Mouse (Mus musculus): ENCODE measurements at regions not wholly inside any gene's neighbourhood (a gene's known extent, or its start where the extent isn't known, plus 50 kb on each side); places are given as distances from the start of the nearest gene placed in this dataset.

DNA sequence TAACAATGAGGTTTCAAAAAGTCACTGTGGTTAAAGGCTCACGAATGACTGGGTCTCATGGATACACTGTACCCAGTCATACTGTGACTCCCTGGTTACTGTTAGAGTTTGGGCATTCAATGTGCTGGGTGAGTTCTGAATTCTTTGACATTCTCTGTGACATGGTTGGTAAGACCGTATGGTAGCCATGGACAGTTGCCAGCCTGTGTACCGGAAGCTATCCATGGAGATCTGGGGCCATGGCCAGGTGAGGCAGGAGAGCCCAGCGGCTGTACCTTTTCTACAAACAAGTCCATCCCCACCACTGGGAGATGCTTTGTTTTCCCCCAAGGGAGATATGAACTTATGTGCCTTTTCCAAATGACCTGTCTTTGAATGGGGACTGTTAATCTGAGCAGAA is 126.4 kb downstream of the Irx2 start:
- Histone ChIP-seq H3K9me3 (no peaks in the 10 kb centered on the region), H3K4me2 (replicated peaks) (no peak overlapping the region), H3K27me3 (no peaks in the 10 kb centered on the region), H3K4me3 (no peak overlapping the region), H3K27ac (replicated peaks) (no peak overlapping the region), H3K9ac (replicated peaks) (no peak overlapping the region), H3K36me3 (no peaks in the 10 kb centered on the region), H3K4me1 (no peaks in the 10 kb centered on the region)
- 93% methylated on average over 4 of the region's 4 CpGs for WGBS
- ATAC-seq (replicated peaks): no peak

DNA sequence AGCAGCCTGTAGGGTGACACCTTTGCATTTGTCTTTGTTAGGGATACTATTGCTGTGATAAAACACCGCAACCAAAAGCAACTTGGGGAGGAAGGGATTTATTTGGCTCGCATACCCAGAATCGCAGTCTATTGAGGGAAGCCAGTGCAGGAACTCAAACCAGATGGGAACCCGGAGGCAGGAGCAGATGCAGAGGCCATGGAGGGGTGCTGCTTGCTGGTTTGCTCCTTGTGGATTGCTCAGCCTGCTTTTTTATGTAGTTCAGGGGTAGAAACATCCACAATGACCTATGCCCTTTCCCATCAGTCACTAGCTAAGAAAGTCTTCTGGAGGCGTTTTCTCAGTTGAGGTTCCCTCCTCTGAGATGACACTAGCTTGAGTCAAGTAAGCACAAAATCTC is 133.9 kb downstream of the Irx2 start:
- H3K27ac ChIP-seq (replicated peaks): no peak overlapping the region
- no peaks in the 10 kb centered on the region for H3K4me1 ChIP-seq
- no peak overlapping the region for H3K4me2 ChIP-seq (replicated peaks)
- no peak for ATAC-seq (replicated peaks)
- H3K27me3 ChIP-seq: no peaks in the 10 kb centered on the region
- H3K4me3 ChIP-seq: no peak overlapping the region
- 92% methylated on average over 5 of the region's 5 CpGs for WGBS
- no peaks in the 10 kb centered on the region for H3K9me3 ChIP-seq
- H3K36me3 ChIP-seq: no peaks in the 10 kb centered on the region
- H3K9ac ChIP-seq (replicated peaks): no peak overlapping the region

DNA sequence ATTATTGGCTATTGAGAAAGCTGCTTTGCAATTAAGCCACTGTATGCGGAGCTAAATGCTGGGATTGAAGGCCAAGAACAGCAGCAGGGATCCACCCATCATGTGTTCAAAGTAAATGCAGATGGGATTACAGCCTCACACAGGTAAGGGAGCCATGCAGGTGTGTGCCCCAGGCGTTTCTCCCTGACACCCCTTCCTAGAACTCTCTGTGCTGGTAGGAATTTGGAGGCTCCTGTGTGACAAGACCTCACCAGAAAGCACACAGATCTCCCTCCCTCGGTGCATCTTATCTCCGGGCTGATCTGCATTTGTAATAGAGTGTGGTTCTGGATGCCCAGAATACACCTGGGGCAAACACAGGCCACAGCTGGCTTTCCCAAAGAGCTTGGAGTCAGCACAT is 134.7 kb downstream of the Irx2 start:
- H3K4me1 ChIP-seq: no peaks in the 10 kb centered on the region
- no peak overlapping the region for H3K27ac ChIP-seq (replicated peaks)
- ATAC-seq (replicated peaks): no peak
- H3K9me3 ChIP-seq: no peaks in the 10 kb centered on the region
- no peaks in the 10 kb centered on the region for H3K27me3 ChIP-seq
- H3K4me2 ChIP-seq (replicated peaks): no peak overlapping the region
- whole genome bisulfite sequencing: 58% methylated on average over 4 of the region's 4 CpGs
- no peaks in the 10 kb centered on the region for H3K36me3 ChIP-seq
- no peak overlapping the region for H3K9ac ChIP-seq (replicated peaks)
- H3K4me3 ChIP-seq: no peak overlapping the region

GRCm38 (mm10) chr13:72767306-72767705 is 138.7 kb downstream of the Irx2 start:
- Histone ChIP-seq H3K27ac (replicated peaks) (no peak overlapping the region), H3K4me2 (replicated peaks) (no peak overlapping the region), H3K27me3 (no peaks in the 10 kb centered on the region), H3K9me3 (no peaks in the 10 kb centered on the region), H3K36me3 (no peaks in the 10 kb centered on the region), H3K4me3 (no peak overlapping the region), H3K4me1 (no peaks in the 10 kb centered on the region), H3K9ac (replicated peaks) (no peak overlapping the region)
- WGBS: 63% methylated on average over 5 of the region's 5 CpGs
- ATAC-seq (replicated peaks): no peak

- H3K4me2 ChIP-seq (replicated peaks): no peak overlapping the region
- H3K9me3 ChIP-seq: no peaks in the 10 kb centered on the region
- H3K27ac ChIP-seq (replicated peaks): no peak overlapping the region
- H3K9ac ChIP-seq (replicated peaks): no peak overlapping the region
- H3K4me1 ChIP-seq: no peaks in the 10 kb centered on the region
- H3K27me3 ChIP-seq: no peaks in the 10 kb centered on the region
- 68% methylated on average over 12 of the region's 12 CpGs for WGBS
- ATAC-seq (replicated peaks): no peak
- no peaks in the 10 kb centered on the region for H3K36me3 ChIP-seq
- H3K4me3 ChIP-seq: no peak overlapping the region
Observed at GRCm38 (mm10) chr13:72769007-72769595, 140.5 kb downstream of the Irx2 start.

DNA sequence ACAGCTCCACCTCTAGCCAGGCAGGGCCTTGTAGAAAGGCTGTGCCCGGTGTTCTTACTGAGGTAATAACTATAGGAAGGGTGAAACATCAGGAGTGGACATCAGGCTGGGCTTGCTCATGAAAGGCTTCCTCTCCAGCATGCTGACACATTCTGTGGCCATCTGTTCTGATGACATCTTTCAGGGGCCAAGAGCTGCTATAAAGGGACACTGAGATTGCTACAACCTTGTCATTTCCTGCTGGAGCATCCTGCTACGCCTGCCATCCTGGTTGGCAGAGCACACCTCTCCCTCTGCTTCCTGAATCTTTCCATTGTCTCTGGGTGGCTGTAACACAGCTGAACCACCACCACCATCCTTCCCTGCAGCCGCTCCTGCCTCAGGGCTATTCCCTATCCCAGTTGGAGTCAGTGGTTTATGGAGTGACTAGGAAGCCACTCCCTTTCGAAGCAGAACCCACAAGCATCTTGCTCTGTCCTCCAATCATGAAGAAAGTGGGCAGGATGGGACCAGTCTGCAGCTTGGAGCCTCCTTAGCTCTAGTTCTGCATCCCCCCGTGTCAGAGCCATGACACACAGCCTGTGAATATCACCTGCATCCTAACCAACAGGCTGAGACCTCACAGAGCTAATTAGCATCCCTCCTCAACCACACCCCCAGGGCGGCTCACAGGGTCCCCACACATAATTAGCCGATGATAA is 154.6 kb downstream of the Irx2 start:
- no peaks in the 10 kb centered on the region for H3K9me3 ChIP-seq
- no peaks in the 10 kb centered on the region for H3K4me1 ChIP-seq
- WGBS: 59% methylated on average over 7 of the region's 7 CpGs
- no peak overlapping the region for H3K4me3 ChIP-seq
- no peak for ATAC-seq (replicated peaks)
- no peak overlapping the region for H3K4me2 ChIP-seq (replicated peaks)
- no peaks in the 10 kb centered on the region for H3K36me3 ChIP-seq
- H3K27me3 ChIP-seq: no peaks in the 10 kb centered on the region
- H3K9ac ChIP-seq (replicated peaks): no peak overlapping the region
- no peak overlapping the region for H3K27ac ChIP-seq (replicated peaks)

DNA sequence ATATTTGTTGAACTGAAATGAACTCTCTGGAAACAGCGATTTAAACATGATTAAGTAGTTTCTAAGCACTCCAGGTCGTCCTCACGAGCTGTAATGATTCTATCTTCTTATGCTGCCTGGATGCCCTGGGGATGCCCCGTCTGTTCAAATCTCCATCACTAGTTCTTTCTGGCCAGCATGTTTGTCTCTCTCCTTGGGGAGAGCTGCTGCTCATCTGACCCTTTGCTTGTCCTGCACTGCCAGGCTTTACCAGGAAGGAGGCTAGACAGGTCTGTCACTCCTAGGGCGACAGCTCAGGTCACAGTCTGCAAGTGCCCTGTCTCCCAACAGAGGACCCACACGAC is 155.1 kb downstream of the Irx2 start:
- WGBS: 58% methylated on average over 6 of the region's 6 CpGs
- Histone ChIP-seq H3K36me3 (no peaks in the 10 kb centered on the region), H3K27me3 (no peaks in the 10 kb centered on the region), H3K9me3 (no peaks in the 10 kb centered on the region), H3K4me2 (replicated peaks) (no peak overlapping the region), H3K9ac (replicated peaks) (no peak overlapping the region), H3K27ac (replicated peaks) (no peak overlapping the region), H3K4me1 (no peaks in the 10 kb centered on the region), H3K4me3 (no peak overlapping the region)
- no peak for ATAC-seq (replicated peaks)

- ATAC-seq (replicated peaks): no peak
- Histone ChIP-seq H3K9ac (replicated peaks) (no peak overlapping the region), H3K4me3 (no peak overlapping the region)
Observed at GRCm38 (mm10) chr13:72792695-72793094, 164.1 kb downstream of the Irx2 start.

DNA sequence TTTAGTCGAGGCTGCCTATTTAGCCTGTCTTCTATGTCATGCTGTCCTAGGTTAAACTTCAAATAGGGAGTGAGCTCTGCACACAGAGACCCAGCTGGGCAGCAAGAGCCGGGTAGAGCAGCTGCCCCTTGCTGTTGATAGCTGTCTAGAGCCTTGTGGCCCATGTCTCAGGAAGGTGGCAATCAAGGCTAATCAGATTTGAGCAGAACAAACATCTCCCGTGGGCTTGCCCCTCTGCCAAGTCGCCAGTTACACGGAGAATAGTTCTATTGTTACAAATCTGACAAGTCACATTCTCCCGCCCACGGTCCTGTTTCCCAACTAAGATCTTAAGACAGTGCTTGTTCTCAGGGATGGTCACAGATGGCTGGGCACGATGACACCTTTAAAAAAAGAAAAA is 171.4 kb downstream of the Irx2 start:
- 9% methylated on average over 8 of the region's 8 CpGs for WGBS

More at GRCm38 (mm10) chr13:72792695-72793094, 164.1 kb downstream of the Irx2 start:
- Histone ChIP-seq H3K27me3 (no peaks in the 10 kb centered on the region), H3K36me3 (no peaks in the 10 kb centered on the region), H3K4me1 (no peaks in the 10 kb centered on the region), H3K27ac (replicated peaks) (no peak overlapping the region), H3K9me3 (no peaks in the 10 kb centered on the region), H3K4me2 (replicated peaks) (no peak overlapping the region)
- 73% methylated on average over 3 of the region's 3 CpGs for WGBS

GRCm38 (mm10) chr13:72800546-72800945 is 171.9 kb downstream of the Irx2 start:
- peaks cover 11% of the 10 kb centered on the region for H3K4me1 ChIP-seq
- no peaks in the 10 kb centered on the region for H3K36me3 ChIP-seq
- ATAC-seq (replicated peaks): no peak
- H3K4me3 ChIP-seq: no peak overlapping the region
- H3K9ac ChIP-seq (replicated peaks): no peak overlapping the region
- no peak overlapping the region for H3K27ac ChIP-seq (replicated peaks)
- WGBS: 16% methylated on average over 3 of the region's 3 CpGs
- no peaks in the 10 kb centered on the region for H3K27me3 ChIP-seq
- H3K4me2 ChIP-seq (replicated peaks): no peak overlapping the region
- H3K9me3 ChIP-seq: no peaks in the 10 kb centered on the region

More for the DNA sequence above, 171.4 kb downstream of the Irx2 start:
- no peak overlapping the region for H3K27ac ChIP-seq (replicated peaks)
- no peak overlapping the region for H3K4me2 ChIP-seq (replicated peaks)
- H3K4me3 ChIP-seq: no peak overlapping the region
- no peaks in the 10 kb centered on the region for H3K27me3 ChIP-seq
- no peaks in the 10 kb centered on the region for H3K36me3 ChIP-seq
- H3K9me3 ChIP-seq: no peaks in the 10 kb centered on the region
- 0 out of 2 replicates have a peak, but pooled peaks have one; percentile 51 for ATAC-seq (replicated peaks)
- no peak overlapping the region for H3K9ac ChIP-seq (replicated peaks)
- peaks cover 11% of the 10 kb centered on the region for H3K4me1 ChIP-seq

- Histone ChIP-seq H3K27me3 (no peaks in the 10 kb centered on the region), H3K9me3 (no peaks in the 10 kb centered on the region), H3K4me3 (no peak overlapping the region), H3K9ac (replicated peaks) (no peak overlapping the region), H3K4me1 (peaks cover 11% of the 10 kb centered on the region), H3K36me3 (no peaks in the 10 kb centered on the region), H3K4me2 (replicated peaks) (no peak overlapping the region), H3K27ac (replicated peaks) (no peak overlapping the region)
- no peak for ATAC-seq (replicated peaks)
- WGBS: 21% methylated on average over 11 of the region's 11 CpGs
Observed at GRCm38 (mm10) chr13:72803374-72803773, 174.8 kb downstream of the Irx2 start.

DNA sequence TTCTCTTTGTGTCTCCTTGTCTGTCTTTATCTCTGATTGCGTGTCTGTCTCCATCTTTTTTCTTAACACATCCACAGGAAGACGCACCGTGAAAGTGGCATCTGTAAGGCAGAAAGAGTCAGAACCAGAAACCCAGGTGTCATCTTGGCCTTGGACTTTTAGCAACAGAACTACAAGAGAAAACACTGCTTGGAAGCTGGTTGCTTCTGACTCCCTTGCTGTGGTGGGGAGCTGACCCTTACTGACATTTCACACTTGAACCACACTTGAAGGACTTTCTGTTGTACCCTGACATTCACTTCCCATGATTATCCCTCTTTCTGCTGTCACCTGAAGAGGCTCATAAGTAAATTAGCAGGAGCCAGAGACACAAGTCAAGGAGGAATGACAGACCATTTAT is 180.6 kb downstream of the Irx2 start:
- 92% methylated on average over 3 of the region's 3 CpGs for WGBS
- no peaks in the 10 kb centered on the region for H3K4me1 ChIP-seq
- no peak for ATAC-seq (replicated peaks)
- H3K4me3 ChIP-seq: no peak overlapping the region
- no peaks in the 10 kb centered on the region for H3K36me3 ChIP-seq
- no peak overlapping the region for H3K9ac ChIP-seq (replicated peaks)
- no peaks in the 10 kb centered on the region for H3K9me3 ChIP-seq
- H3K27me3 ChIP-seq: 0 out of 2 replicates have a peak, but pooled peaks cover 6% of the 10 kb centered on the region
- no peak overlapping the region for H3K4me2 ChIP-seq (replicated peaks)
- H3K27ac ChIP-seq (replicated peaks): no peak overlapping the region

- Histone ChIP-seq H3K4me2 (replicated peaks) (no peak overlapping the region), H3K9ac (replicated peaks) (no peak overlapping the region), H3K36me3 (no peaks in the 10 kb centered on the region), H3K9me3 (no peaks in the 10 kb centered on the region), H3K4me3 (no peak overlapping the region), H3K4me1 (no peaks in the 10 kb centered on the region), H3K27ac (replicated peaks) (no peak overlapping the region), H3K27me3 (peaks cover 18% of the 10 kb centered on the region; the same call in 1 of the 2 replicates)
- WGBS: 92% methylated on average over 1 of the region's 1 CpGs
- no peak for ATAC-seq (replicated peaks)
Observed at GRCm38 (mm10) chr13:72810626-72811025, 182.0 kb downstream of the Irx2 start.

All from forebrain, embryonic 15.5 days (tissue).